Mouse (Mus musculus): Measurements from ENCODE around the gene Arhgef7.

Arhgef7 gene

DNA sequence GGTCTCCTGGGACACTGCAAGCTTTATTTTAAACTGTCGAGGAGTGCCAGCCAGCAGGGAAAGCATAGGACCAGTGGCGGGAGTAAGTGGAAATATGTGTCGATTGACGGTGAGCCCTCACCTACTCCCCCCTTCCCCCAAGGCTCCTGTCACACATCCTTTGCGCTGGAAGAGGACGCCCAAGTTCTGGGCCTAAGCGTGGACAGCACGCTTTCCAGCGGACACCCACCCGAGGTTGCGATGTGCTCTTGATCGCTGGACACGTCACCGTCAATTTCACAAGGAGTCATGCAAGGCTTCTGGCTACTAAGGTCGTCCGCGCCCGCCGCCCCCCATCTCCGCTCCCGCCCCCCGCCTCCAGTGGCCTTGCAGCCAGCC lies 259 bp upstream of the Arhgef7 start:
- DNase-seq, result no peak

DNA sequence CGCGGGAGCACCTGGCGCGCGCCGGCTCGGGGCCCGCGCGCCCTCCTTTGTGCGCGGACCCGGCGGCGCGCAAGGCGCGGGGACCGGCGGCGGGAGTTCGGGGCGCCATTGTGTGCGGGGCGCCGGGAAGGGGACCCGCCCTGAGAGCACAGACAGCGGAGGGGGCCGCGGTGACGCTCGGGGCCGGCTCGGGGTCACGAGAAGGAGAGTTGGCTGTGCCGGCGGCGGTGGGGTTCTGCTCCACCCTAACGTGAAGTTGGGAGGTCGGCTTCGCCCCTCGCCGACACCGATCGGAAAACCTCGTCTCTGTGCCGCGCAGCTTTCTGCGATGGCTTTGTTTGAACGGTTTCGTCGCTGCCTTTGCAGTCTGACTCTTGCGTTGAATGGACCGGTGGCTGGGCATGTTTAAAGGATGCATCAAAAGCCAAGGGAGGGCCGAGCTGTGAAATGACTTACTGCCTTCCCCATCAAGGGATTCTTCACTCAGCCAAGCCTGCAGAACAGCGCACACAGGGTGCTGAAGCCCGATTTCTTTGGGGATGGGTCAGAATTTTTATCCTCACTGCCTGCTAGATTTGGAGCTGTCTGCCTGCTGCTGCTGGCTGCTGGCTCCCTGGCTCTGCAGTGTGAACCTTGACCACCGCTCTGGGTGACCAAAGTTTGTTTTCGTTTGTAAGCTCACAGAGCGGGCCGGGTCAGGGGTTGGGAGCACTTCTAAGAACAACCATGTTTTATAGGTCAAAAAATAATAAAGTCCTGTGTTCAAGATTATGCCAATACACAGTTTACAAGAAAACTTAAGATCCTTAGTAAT lies 1.2 kb downstream of the Arhgef7 start:
- peak; percentile 61 for DNase-seq

DNA sequence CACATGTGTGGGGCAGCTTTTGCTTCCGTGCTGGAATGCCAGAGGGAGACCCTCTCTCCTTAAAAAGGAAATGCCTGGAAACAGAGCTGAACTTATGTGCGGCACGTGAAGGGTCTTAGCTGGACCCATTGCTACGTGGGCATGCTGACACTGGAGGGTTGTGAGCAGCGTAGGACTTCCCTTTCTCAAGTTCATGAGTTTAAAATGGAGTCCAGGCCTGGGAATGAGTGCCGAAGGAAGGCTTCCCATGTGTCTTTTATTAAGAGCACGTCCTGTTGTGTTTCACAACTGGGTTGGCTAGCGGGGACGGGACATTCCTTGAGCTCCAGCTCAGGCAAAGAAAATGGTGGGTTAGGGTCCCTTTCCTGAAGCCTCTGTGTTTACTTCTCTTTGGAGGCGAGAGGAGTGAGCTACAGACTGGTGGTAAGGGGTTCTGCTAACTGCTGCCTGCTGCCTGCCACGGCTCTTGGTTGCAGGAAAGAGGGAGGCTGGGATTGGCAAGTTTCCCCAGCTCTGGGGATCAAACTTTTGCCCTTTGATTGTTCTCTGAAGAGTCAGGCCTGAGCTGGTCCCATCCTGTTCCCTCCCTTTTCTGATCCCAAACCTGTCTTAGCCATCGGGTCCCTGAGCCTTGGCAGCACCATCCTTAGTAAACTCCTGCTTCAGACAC lies 2.9 kb downstream of the Arhgef7 start:
- DNase-seq, result no peak

DNA sequence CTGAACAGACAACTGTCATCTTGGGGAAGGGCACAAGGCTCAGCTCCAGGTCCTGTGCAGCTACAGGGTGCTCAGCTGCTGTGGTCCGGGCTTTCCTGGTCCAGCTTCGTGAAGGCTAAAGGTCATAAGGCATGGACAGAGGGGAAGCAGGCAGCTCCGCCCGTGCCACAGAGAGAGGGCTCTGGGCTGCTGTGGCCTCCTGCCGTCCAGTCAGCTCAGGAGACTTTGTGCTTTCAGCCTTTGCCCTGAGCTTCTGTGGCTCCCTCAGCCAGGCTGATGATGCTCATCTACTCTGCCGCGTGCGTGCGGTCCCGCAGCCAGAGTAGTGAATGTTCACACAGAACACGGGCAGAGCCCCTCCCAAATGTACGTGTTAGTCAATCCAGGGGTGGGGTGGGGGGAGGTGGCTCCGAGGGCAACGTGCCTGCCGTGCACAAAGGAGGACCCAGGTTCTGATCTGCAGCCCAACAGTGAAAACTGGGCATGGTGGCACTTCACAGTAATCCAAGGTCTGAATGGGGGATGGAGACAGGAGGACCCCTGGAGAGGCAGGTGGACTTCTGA lies 8.2 kb downstream of the Arhgef7 start:
- DNase-seq, result no peak

DNA sequence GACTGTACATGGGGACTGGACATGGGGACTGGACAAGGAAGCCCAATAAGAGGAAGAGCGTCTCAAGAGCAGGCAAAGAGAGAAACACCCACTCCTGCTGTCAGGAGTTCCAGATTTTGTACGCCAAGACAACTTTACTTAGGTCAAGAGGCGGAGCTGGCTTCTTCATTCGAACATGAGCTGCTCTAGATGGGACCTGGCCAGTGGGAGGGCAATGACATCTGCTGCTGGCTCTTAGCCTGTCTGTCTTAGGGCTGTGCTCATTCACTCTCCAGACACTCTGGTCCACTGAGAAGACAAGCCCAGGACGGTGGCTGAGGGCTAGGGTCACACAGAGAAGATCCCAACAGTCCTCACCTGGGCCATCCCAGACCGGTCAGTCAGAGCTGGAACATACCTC lies 9.6 kb downstream of the Arhgef7 start:
- no peak for DNase-seq

DNA sequence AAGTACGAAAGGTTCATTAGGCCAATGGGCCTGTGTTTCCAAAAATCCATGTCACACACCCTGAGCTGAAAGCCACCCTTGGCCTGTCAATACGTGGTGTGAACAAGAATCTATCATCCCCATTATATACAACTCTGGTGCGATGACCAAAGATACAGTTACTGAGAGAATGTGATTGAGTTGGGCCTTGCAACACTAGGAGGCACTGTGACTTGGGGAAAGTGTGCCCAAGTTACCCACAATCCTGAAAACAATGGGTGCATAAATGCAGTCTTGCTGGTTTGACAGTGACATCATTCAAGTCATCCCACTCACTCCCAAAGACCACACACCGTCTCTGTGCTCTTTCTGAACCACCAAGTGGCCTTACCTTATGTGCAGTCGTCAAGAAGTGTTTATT lies 11.6 kb downstream of the Arhgef7 start:
- DNase-seq, result no peak

DNA sequence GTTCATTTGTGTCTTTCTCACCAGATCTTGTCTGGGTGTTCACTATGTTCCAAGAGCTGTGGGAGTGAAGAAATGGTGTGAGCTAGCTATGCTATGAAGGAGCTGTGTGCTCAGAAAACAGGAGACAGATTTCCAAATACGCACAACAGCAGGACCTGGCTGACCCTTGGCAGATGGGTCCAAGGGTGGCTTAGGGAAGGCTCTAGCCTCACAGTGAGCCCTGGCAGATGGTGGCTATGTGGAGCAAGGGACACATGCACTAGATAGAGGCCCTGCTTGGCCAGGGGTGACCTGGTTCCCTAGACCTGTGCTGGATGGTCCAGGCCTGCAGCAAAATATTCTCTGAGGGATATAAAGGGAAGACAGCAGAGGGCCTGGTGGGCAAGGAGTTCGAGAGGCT lies 13.3 kb downstream of the Arhgef7 start:
- DNase-seq, result no peak

DNA sequence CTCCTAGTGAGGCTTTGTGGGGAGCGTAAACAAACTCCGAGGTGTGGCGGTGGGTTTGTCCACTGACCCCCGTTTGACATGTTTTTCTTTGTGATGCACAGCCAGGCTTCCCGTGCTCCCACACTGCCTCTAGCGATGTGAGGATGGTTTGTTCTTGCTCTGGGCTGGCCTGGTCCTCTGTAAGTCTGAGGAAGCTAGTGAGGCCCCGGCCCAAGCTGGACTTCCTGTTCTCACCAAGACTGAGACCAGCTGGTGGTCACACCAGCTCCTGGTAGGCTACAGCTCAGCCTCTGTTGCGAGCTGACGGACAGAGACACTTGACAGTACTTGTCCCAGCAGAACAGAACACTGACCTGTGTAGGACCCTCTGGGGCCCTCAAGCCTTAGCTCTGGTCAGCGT lies 16.1 kb downstream of the Arhgef7 start:
- DNase-seq, result no peak

DNA sequence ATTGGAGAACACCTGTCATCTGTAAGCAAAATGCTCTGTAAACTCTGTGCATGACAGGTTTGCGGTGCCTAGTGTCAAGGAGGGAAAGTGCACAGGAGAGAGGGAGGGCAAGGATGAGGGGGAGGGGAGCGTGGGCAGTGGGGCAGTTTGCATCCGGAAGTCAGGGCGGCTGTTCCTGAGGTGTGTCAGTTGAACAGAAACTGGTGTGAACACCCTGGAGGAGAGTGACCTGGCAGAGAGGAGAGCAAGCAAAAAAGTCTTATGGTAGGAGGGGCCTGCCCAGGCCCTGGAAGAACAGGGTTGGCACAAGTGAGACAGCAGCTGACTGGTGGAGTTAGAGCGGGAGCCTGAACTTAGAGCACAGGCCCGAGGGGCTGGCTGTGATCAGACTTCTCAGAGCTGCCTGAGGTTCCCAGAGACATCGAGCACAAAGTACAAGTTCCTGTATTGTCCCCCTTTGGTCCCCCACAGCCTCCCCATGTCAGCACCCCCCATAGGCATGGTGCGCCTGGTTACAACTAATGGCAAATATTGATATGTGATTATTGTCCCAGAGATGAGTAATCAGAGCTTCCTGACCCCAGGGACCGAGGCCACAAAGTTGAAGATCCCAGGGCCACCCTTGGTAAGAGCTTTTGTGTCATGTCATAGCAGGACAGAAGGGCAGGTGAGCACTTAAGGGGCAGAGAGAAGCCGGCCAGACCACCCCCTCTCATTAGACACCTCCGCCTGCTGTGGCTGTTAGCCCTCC lies 19.5 kb downstream of the Arhgef7 start:
- DNase-seq, result no peak

DNA sequence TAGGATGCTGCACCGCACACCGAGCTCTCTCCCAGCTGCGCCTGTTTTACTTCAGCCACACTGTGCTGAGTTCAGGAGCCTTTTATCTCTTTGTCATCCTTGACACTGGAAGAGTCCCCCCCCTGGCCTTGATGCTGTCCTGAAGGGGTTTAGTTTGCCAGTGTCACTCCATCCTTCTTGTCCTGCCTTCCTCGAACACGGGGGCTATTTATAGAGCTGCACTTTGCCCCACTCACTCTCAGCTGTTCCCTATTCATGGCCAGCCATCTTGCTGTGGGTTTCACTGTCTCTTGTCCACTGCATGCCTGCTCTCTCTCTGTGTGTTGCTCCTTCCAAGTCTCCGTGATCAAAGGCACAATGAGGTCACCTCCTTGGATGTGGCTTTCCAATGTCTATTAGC lies 22.0 kb downstream of the Arhgef7 start:
- DNase-seq, result no peak

DNA sequence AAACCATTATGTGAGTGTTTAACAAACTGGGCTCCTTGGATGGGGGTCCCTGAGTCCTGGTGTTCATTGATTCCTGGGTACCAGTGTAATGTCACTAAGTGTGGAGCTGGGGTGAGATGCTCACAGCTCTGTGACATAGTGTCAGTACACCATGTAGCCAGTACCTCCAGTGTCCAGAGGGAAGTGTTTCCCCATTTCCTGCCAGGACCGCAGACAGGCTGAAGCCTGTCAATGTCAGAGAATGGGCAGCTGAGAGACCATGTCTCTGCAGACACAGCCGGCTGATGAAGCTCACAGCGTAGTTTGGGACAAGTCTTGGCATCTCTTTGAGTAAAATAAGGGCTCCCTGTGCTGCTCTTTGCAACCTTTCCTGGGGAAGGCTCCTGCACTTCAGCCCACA lies 24.8 kb downstream of the Arhgef7 start:
- no peak for DNase-seq

DNA sequence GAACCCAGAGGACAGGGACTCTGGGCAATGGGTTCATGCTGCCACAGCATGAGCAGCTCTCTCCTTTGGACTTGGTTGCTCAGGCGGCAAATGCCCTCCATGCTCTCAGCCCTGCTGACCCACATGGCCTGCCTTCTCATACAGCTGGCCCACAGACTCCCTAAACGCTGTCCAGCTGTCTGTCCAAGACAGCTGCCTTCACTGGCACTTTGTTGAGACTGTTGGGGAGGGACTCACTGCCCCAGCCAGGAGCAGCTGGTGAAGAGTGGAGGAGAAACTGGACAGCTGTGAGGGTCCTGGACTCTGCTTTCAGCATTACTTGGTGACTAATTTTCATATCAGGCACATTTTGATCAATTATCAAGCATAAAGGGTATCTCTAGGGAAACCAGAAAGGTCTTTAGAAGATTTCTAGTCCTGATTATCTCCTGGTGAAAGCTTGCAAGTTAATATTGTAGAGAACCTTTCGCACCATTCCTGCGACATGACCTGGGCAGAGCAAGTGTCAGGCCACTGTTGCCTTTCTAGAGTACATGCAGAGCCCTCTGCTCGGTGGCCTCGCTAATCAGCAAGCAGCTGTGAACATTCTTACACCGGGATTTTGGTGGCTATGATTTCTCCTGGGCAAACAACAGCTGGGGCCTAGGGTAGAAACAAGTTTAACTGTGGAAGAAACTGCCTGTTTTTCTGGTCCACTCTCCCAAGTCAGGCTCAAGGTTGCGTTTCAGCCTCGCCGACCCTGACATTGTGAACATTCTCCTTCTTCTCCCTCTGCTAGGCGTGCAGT lies 25.8 kb downstream of the Arhgef7 start:
- no peak for DNase-seq

DNA sequence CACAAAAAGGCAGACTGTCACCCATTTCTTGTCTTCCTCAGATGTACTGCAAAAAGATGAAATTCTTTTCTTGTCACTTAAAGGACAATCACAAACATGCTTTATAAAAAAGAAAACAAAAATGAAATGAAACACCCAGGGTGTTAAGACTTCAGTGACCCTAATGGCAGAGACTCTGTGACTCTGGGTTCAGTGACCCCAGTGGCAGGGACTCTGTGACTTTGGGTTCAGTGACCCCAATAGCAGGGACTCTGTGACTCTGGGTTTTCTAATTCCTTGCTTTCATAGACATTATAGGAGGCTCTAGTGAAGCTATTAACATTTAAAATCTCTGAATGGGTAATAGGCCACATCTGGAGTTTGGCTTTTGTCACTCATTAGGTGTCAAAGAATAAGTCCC lies 27.2 kb downstream of the Arhgef7 start:
- no peak for DNase-seq

DNA sequence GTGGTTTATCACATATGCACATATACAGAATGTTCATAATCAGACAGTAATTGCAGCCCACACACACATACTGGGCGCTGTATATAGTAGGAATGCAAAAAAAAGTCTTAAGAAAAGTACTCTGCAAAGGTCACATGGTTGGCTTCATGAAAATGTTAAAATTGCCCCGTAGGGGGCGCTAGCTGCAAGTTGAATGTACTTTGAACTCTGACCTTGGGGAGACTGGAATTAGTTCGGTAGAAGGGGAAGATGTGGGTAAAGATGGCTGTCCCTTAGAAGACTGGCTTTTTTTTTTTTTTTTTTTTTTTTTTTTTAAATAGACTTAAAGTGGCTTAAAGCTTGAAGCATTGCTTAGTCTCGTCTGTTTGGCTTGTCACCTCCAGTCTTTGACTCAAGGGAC lies 28.4 kb downstream of the Arhgef7 start:
- peak; percentile 58 for DNase-seq

DNA sequence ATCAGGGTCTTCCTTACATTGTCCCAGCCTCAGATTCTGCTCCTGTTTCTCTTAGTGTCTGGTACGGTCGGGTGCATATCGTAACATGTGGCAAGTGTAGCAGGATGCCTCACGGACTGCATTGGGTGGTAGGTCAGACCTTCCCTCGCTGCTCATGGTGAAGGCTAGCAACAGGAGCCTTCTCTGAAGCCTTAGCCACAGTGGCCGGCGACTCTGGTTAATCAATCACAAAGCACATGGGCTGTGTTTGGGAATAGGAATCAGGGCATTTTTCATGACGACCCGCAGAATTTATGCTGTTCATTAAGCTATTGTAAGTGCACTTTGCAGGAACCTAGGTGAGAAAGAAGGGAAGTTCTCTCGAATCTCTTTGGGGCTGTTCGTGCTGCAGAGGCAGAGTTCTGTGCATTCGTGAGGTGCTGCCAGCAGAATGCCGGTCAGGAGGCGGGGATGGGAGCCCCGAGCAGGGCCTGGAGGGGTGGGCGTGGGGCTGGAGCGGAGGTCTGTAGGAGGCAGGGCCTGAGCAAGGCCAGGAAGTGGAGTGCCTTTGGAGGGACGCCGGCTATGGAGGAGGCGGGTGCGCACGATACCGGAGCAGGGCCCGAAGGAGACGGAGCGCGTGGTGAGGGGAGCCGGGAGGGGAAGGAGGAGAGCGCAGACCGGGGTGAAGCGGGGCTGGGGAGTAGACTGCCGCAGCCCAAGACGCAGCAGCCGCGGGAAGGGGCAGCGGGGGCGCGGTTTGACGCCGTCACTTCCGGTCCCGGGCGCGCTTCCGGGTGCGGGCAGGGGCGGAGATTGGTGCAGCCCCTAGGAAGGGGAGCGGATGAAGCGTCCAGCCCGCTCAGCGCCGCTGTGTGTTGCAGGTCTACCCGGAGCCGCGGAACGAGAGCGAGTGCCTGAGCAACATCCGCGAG lies 30.3 kb downstream of the Arhgef7 start:
- peak; percentile 90 for DNase-seq

DNA sequence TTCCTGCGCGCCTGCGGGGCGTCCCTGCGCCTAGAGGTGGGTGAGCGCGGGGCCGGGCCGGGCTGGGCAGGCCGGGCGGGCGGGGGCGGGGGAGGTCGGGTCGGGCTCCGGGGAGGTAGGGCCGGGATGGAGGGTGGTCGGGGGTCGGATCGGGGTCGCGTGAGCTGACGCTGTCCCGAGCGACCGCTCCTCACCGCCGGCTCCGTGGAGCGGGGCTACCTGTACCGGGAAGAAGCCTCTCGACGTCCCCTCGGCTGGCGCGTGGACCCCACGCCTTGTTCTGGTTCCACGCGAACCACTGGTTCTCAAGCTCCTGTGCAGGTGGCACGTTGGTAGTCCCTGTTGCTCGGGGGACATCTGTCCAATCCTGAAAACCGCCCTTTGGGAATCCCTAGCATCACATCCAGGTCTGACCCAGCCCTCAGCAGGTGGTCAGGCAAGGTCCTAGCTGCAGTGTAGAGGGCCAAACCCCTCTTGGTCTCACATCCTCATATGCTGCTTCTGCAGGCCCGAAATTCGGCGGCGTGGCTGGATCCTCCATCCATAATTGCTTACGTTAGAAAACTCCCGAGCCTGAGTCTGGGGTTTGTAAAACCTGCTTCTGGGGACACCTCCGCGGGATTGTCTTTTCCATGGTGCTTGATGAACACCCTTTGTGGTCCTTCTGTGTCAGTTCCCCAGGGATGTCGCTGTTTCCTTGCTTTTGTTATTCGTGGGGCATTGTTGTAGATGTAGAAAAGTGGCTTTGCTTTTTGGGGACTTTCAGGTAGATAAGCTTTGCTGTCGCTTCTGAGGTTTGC lies 31.2 kb downstream of the Arhgef7 start:
- DNase-seq, result no peak

DNA sequence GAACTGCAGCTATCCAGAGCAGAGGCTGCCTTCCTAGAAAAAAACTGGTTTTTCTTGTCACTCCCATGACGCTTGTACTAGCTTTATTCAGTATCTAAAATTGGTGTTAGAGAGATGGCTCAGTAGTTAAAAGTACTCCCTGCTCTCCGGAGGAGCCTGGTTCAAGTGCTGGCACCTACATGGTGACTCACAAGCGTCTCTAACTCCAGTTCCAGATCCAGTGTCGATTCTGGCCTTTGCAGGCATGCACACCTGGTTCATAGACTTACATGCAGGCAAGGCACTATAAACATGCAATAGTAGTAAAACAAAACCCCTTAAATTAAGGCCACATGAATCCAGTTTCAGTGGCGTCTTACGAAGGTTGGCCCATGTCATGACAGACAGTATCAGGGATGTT lies 34.0 kb downstream of the Arhgef7 start:
- no peak for DNase-seq

DNA sequence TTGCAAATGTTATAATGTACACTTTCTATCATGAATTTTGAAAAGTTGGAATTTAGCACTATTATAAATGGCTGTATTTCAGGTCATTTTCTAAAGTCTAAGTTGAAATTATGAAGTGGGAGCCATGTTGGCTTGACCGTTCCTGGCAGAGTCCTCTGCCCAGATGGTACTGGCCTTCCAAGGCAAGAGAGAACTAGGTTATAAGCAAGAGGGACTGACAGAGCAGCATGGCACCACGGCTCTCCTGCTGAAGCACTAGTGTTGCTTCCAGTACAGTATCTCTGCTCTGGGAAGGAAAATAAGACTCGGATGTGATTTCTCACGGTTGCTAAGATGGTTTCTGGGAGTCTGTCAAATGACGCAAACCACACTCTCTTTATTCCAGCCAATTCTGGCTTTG lies 34.5 kb downstream of the Arhgef7 start:
- no peak for DNase-seq

DNA sequence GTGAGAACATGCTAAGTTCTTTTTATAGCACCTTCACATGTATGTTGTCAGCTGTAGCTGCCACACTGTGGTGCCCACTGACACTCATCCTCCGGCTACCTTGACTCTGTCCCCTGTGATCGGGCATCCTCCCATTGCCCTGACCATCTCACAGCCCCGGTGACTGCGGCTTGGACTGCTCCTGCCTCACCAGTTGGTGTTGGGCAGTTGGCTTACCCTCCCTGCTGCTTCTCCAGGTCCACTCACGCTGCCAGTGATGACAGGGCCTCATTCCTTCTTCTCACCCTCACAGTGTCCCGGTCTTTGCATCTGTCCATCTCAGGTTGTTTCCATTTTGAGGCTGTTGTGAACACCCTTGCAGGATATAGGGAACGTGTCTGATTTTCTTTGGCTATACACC lies 35.3 kb downstream of the Arhgef7 start:
- no peak for DNase-seq

DNA sequence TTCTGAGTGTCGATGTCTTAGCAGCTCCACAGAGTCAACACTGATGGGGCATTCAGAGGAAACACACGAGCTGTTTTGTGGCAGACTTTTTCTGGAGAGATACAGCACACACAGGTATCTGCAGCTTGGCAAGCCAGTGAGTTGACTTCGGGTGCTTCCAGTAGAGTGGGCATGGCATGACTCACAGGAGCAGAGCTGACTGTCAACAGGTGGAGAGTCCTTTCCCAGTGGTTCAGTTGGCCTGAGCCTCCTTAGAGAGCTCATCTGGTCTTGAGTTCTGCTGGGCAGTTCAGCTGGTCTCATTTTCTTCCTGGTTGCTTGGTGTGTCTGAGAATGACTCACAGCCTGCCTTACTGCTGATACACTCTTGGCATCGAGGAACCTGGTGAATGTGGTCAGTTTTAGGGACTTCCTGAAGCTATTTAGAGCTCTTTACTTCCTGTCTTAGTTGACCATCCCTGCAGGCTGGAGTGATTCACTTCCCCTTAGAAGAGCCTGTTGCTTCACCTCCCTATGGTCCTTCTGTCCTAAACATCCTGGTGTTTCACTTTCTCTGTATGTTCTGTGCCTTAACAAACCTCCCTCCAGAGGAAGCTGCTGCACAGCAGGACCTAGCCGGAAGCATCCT lies 39.8 kb downstream of the Arhgef7 start:
- DNase-seq, result no peak
